Comparison of ENCODE assay signal across 10 mouse cellular contexts in the genomic region with DNA sequence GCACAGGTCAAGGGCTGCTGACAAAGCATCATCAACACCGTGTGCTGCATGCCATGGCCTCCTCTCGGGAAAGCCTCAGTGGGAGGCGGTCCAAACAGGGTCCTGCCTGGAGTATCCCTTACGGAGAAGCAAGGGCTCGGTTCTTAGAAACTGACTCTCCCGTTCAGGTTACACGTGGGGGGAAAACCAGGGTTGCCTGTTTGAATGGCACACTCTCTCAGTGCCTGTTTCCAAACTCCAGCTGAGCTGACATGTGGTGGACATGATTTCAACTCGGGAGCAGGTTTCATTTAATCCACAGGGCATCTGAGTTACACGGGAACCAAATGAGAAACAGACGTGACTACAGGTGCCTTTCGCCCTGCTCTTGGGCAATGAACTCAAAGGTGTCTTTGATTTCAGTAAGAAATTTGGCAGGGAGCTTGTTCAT.
DNase-seq lines count a peak whose midpoint lies in the region; ATAC-seq and TF ChIP-seq lines count a peak whose summit lies in the region.
"Had no signal": no experiment of that assay in that cellular context is flagged by ENCODE, and none has a peak within 500 bp of the region (broad histone marks: within the 10 kb centered on the region; RNA-seq: fewer than 3 reads in every experiment).

No protein-coding gene starts in this region.

- H3K4me3 ChIP-seq in intestine, embryonic 15.5 days (replicated peaks), result no peak overlapping the region
- H3K4me3 ChIP-seq in intestine, postnatal 0 days (ENCODE audit: low read depth, low read length), result no peak overlapping the region
- H3K4me3 ChIP-seq in embryonic facial prominence, embryonic 15.5 days (replicated peaks), result no peak overlapping the region
- H3K4me3 ChIP-seq: heart, embryonic 13.5 days had no signal

- H3K36me3 ChIP-seq in intestine, embryonic 15.5 days, result no peaks in the 10 kb centered on the region
- H3K36me3 ChIP-seq in intestine, postnatal 0 days (ENCODE audit: control insufficient read depth, insufficient read depth), result no peaks in the 10 kb centered on the region
- H3K36me3 ChIP-seq in embryonic facial prominence, embryonic 15.5 days, result no peaks in the 10 kb centered on the region
- H3K36me3 ChIP-seq: heart, embryonic 13.5 days had no signal

- H3K4me1 ChIP-seq in intestine, embryonic 15.5 days (replicated peaks), result peaks cover 4% of the 10 kb centered on the region; the same call in 1 of the 2 replicates
- 0 out of 2 replicates have a peak, but pooled peaks cover 3% of the 10 kb centered on the region for H3K4me1 ChIP-seq in intestine, postnatal 0 days (replicated peaks; ENCODE audit: control insufficient read depth, insufficient read depth, low read length)
- H3K4me1 ChIP-seq in embryonic facial prominence, embryonic 15.5 days, result peaks cover 25% of the 10 kb centered on the region

- WGBS in intestine, embryonic 15.5 days, result 61% methylated on average over 11 of the region's 11 CpGs
- WGBS in intestine, postnatal 0 days, result 63% methylated on average over 11 of the region's 11 CpGs
- WGBS in embryonic facial prominence, embryonic 15.5 days, result 27% methylated on average over 11 of the region's 11 CpGs

- H3K4me2 ChIP-seq in intestine, embryonic 15.5 days (replicated peaks), result no peak overlapping the region
- H3K4me2 ChIP-seq in intestine, postnatal 0 days (replicated peaks; ENCODE audit: low read depth), result no peak overlapping the region
- peak overlapping the region; percentile 15; the same call in 1 of the 2 replicates for H3K4me2 ChIP-seq in embryonic facial prominence, embryonic 15.5 days (replicated peaks)
- H3K4me2 ChIP-seq: heart, embryonic 13.5 days had no signal

- H3K27ac ChIP-seq in intestine, embryonic 15.5 days, result no peak overlapping the region
- H3K27ac ChIP-seq in intestine, postnatal 0 days (ENCODE audit: low read depth, low read length), result no peak overlapping the region
- peak overlapping the region; percentile 5; the same call in 1 of the 2 replicates for H3K27ac ChIP-seq in embryonic facial prominence, embryonic 15.5 days (replicated peaks)
- H3K27ac ChIP-seq: heart, embryonic 13.5 days; liver, embryonic 14.5 days had no signal

- H3K9me3 ChIP-seq in intestine, embryonic 15.5 days, result no peaks in the 10 kb centered on the region
- no peaks in the 10 kb centered on the region for H3K9me3 ChIP-seq in intestine, postnatal 0 days (ENCODE audit: control insufficient read depth)
- no peaks in the 10 kb centered on the region for H3K9me3 ChIP-seq in embryonic facial prominence, embryonic 15.5 days (replicated peaks)
- H3K9me3 ChIP-seq: heart, embryonic 13.5 days had no signal

- ATAC-seq in intestine, embryonic 15.5 days, result 0 out of 2 replicates have a peak, but pooled peaks have one; percentile 9
- no peak for ATAC-seq in intestine, postnatal 0 days
- ATAC-seq in embryonic facial prominence, embryonic 15.5 days (ENCODE audit: insufficient number of reproducible peaks, low FRiP score, low TSS enrichment, low read depth), result no peak

- no peak overlapping the region for H3K9ac ChIP-seq in intestine, embryonic 15.5 days
- H3K9ac ChIP-seq in intestine, postnatal 0 days (ENCODE audit: low read depth, low read length), result no peak overlapping the region
- H3K9ac ChIP-seq in embryonic facial prominence, embryonic 15.5 days, result no peak overlapping the region
- H3K9ac ChIP-seq: heart, embryonic 13.5 days; liver, embryonic 14.5 days had no signal

- no peak for TF ChIP-seq CTCF in intestine, postnatal 0 days (IDR thresholded peaks at IDR 0.05; ENCODE audit: low read depth)

- H3K27me3 ChIP-seq in intestine, embryonic 15.5 days (replicated peaks), result no peaks in the 10 kb centered on the region
- no peaks in the 10 kb centered on the region for H3K27me3 ChIP-seq in intestine, postnatal 0 days (replicated peaks; ENCODE audit: control insufficient read depth, insufficient read depth, low read length)
- no peaks in the 10 kb centered on the region for H3K27me3 ChIP-seq in embryonic facial prominence, embryonic 15.5 days
- H3K27me3 ChIP-seq: heart, embryonic 13.5 days had no signal

- peak; percentile 84 for DNase-seq in cerebellum, adult 9-11 months
- peak; percentile 15 to 43 for DNase-seq in kidney, postnatal 4 days
- DNase-seq in frontal cortex, postnatal 14 days (ENCODE audit: low spot score in 2 of 2), result no peak
- no peak for DNase-seq in layer of hippocampus, postnatal 25 days (ENCODE audit: extremely low spot score in 1 of 2, low spot score in 1 of 2)
- DNase-seq in urinary bladder, postnatal 14 days (ENCODE audit: low spot score), result no peak

Comparison
In these comparisons a context has a peak if more than half of its experiments do, and no peak if none do; other contexts are left out.
1. DNase-seq: peak in cerebellum, adult 9-11 months (single experiment) and kidney, postnatal 4 days (2 of 2); none in frontal cortex, postnatal 14 days (0 of 2), layer of hippocampus, postnatal 25 days (0 of 2) and urinary bladder, postnatal 14 days (single experiment).